Mouse (Mus musculus) granulocyte monocyte progenitor cell, adult 5-6 weeks (primary cell): ENCODE data around the gene Tchh. TPM values are rescaled to one million over a fixed set of nuclear protein-coding genes. Genes with fewer than 3 reads are reported as not detected.
"Not testable (repeated sequence)": the region's sequence is repeated elsewhere in the genome, so short reads cannot be mapped to it uniquely, and the experiment has no call there.

ENCODE experiments used
- ATAC-seq: replicated peaks from 2 replicates; pipeline ENCODE4 v1.8.0; 2016; ENCODE audit warnings: mild to moderate bottlenecking, moderate TSS enrichment, inconsistent platforms; ENCODE audit not compliant: poor library complexity, severe bottlenecking
- total RNA-seq, 2 experiments: library from RNA; stranded (forward) in 1 of 2; stranded (reverse) in 1 of 2; fragments of 200-712, 200-1000 nt in 1 of 2; fragments of >200 nt in 1 of 2; fragmentation: Nextera tagmentation in 1 of 2; gene quantifications; 2 replicates each; pipeline ENCODE4 v1.2.3; 2014 to 2017

Tchh gene
- total RNA-seq (2014; fragmentation: Nextera tagmentation) (0.11 and 0.15 TPM in 2 replicates), total RNA-seq (2017) (0.10 and 0.43 TPM in 2 replicates)

DNA sequence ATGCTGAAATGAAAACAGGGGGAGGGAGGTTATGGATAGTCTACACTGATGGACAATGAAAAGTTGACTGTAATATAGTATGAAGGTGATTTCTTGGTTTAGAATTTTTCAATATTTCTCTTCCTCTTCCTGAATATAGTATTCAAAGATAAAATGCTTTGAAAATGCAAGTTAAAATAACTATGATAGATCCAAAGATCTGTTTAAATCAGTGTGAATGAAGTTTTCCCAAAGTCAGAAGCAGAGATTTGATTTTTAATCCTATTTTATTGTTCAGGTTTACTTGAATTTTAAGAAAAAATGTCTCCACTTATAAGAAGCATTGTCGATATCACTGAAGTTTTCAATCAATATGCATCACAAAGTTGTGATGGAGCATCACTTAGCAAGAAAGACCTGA lies at the start of gene Tchh:
Gene Tchh, plus strand, starts transcription at position 301 of the 400 bp plus-strand sequence.
- ATAC-seq = no peak

DNA sequence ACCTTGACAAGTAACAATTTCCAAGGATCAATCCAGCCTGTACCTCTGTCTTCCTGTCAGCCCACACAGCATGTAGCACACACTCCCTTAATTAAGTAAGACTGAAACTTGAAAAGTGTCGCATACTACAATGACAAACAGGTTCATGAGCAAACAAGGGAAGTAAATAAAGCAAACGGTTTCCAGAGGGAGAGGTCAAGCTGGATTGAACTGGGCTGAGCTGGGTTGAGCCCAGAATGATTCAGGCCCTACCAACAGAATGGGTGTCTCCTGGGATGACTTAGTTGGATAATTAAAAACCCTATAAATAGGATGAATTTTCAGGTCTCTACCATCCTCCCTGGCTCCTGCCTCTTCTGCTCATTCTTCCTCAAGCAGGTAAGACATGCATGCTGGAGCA lies 48.8 kb upstream of the Tchh start, which contains the start of gene Rptn:
Gene Rptn, plus strand, starts transcription at position 334 of the 400 bp plus-strand sequence.
- no peak for ATAC-seq

DNA sequence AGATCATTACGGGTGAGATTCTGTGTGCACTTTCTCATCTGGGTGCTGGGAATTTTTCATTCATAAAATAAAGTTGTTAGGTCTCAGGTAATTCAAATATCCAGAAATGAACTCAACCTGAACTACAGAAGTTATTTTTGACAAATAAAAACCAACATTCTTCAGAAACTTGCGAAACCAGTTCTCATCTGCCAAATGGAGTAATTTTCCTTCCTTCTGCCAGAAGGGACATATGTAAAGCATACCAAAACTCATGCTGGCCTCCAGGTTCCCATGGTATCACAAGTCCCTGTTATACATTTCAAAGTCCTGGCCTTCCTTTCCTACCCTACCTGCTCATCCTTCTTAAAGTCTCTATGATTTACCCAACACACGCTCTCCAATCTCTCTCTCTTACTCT lies 38.2 kb upstream of the Tchh start:
- ATAC-seq = no peak

DNA sequence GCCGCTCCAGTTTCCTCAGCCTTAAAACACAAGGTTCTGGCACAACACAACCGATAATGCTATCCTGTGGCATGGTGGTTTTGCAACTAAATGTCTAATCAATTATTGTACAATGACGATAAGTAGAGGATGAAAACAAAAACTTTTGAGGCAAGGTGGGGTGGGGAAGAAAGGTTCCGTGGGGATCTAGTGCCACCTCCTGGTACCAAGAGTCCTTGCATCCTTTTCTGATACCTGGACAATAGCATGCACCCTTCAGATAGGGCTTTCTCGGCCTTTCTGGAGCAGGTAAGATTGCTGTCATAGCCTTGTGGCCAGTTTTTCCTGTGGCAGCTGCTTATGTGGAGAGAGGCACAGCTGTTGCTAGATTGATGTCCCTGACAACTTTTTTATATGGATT lies 35.1 kb upstream of the Tchh start:
- ATAC-seq = peak; percentile 87

DNA sequence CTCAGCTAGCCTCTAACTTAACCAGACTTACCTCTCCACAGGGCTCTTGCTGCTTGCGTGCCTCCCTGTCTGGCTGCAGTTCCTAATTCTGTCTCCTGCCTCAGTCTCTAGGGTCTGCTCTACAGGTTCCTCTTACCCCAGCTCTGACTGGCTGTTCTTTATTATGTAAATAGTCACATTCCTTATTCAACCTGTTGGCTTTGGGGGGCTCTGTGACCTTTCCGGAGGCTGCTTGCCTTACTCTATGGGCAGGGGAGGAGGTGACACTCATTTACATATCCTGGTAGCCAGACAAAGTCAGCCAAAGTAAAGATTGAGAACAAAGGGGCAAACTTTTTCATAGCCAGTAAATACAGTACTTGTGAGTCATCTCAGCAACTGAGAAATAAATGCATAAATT lies 30.2 kb upstream of the Tchh start:
- ATAC-seq = no peak

DNA sequence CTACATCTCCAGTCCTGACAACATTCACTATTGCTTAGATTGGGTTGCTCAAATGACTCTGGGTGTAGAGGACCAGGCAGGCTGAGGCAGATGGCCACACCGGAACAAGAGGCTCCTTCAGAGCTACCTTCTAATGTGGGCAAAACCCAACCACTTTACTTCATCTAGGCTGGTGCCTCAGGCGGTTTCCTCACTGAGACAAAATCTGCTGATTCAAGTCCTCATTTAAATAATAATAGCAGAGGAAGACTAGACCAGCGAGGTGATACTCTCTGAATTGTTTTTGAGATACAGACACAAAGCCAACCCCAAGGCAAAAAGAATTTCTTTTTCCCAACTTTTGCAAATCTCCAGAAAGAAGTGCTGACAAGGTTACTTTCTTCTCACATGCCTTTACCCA lies 10.5 kb upstream of the Tchh start:
- ATAC-seq = no peak

DNA sequence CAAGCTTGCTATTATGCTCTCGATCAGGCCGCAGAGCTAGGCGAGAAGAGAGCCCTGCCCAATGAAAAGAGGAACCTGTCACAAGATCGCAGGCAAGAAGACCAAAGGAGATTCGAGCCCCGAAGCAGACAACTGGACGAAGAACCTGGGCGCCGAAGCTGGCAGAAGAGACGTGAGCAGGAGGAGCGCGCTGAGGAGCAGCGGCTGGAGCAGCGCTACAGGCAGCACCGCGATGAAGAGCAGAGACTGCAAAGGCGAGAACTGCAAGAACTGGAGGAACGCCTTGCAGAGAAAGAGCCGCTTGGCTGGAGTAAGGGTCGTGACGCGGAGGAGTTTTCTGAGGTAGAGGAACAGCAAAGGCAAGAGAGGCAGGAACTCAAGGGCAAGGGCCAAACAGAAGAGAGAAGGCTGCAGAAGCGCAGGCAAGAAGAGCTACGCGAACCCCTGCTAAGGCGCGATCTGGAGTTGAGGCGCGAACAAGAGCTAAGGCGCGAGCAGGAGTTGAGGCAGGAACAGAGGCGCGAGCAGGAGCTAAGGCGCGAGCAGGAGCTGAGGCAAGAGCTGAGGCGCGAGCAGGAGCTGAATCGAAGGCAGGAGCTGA lies 1.5 kb downstream of the Tchh start:
- peak; percentile 65 for ATAC-seq

DNA sequence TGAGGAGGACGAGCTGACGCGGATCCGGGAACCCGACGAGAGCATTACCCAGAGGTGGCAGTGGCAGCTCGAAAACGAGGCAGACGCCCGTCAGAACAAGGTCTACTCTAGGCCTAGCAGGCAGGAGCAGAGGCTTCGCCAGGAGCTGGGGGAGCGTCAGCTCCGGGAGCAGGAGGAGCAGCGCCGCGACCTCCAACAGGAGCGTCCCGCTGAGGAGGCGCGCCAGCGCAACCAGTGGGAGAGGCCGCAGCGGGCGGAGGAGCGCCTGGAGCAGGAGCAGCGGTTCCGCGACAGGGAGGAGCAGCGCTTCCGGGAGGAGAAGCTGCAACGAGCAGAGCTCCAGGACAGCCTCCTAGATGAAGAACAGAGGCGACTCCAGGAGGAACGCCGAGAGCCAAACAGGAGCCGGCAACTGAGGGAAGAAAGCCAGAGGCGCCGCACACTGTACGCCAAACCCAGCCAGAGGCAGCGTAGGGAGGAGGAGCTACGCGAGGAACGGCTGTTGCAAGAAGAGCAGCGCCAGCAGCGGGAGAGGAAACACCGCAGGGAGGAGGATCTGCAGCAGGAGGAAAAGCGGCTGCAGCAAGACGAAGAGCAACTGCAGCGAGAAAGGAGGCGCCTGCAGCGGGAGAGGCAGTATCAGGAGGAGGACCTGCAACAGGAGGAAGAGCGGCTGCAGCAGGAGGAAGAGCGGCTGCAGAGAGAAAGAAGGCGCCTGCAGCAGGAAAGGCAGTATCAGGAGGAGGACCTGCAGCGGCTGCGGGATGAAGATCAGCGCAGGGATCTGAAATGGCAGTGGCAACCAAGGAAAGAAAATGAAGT lies 2.4 kb downstream of the Tchh start:
- ATAC-seq = peak; percentile 73

DNA sequence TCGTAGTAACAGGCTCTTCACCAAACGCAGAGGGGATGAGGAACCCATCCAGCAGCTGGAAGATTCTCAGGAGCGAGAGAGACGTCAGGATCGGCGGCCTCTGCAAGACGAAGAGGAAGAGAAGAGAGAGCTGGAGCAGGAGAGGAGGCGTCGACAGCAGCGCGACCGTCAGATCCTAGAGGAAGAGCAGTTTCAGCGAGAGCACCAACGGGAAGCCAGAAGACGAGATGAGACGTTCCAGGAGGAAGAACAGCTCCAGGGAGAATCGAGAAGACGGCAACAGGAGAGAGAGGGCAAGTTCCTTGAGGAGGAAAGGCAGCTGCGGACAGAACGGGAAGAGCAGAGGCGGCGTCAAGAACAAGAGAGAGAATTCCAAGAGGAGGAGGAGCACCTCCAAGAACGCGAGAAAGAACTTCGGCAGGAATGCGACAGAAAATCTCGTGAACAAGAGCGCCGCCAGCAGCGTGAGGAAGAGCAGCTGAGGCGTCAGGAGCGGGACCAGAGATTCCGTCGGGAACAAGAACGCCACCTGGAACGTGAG lies 3.1 kb downstream of the Tchh start:
- no peak for ATAC-seq

DNA sequence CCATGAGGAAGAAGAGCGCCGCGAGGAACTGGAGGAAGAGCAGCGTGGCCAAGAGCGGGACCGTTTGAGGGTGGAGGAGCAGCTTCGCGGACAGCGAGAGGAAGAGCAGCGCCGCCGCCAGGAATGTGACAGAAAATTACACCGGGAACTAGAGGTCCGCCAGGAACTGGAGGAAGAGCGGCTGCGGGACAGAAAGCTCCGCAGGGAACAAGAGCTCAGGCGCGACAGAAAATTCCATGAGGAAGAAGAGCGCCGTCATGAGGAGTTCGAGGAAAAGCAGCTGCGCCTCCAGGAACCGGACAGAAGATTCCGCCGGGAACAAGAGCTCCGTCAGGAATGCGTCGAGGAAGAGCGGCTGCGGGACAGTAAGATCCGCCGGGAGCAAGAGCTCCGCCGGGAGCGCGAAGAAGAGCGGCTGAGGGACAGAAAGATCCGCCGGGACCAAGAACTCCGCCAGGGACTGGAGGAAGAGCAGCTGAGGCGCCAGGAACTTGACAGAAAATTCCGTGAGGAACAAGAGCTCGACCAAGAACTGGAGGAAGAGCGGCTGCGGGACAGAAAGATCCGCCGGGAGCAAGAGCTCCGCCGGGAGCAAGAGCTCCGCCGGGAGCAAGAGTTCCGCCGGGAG lies 4.1 kb downstream of the Tchh start:
- ATAC-seq = no peak

DNA sequence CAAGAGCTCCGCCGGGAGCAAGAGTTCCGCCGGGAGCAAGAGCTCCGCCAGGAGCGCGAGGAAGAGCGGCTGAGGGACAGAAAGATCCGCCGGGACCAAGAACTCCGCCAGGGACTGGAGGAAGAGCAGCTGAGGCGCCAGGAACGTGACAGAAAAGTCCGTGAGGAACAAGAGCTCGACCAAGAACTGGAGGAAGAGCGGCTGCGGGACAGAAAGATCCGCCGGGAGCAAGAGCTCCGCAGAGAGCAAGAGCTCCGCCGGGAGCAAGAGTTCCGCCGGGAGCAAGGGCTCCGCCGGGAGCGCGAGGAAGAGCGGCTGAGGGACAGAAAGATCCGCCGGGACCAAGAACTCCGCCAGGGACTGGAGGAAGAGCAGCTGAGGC lies 4.6 kb downstream of the Tchh start:
- ATAC-seq = not testable (repeated sequence)

DNA sequence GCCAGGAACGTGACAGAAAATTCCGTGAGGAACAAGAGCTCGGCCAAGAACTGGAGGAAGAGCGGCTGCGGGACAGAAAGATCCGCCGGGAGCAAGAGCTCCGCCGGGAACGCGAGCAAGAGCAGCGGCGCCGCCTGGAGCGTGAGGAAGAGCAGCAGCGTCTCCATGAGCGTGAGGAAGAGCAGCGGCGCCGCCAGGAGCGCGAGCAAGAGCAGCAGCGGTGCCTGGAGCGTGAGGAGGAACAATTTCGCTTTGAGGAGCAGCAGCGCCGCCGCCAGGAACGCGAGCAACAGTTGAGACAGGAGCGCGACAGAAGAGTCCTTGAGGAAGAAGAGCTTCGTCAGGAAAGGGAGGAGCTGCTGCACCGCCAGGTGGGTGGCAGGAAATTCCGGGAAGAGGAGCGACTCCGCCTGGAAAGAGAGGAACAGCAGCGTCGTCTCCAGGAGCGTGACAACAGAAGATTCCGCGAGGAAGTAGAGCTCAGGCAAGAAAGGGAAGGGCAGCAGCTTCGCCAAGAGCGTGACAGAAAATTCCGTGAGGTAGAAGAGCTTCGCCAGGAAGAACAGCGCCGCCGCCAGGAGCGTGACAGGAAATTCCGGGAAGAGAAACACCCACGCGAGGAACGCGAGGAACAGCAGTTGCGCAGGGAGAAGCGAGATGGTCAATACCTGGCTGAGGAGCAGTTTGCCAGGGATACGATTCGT lies 5.2 kb downstream of the Tchh start:
- ATAC-seq = peak; percentile 34

DNA sequence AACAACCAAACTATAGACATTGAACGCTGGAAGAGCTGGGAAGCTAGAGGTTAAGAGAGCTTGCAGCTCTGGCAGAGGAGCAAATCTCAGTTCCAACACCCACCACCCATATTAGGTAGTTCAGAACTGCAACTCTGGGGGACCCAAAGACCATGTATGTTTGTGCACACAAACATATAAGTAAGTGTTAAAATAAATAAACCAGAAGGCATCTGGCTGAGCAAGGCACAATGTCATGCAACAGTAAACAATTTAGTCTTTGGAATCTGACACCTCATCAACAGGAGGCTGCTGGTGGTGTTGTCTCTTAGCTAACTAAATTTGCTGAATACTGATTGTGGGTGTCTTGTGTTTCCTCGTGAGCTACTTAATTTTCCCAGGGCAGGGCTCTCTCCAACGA lies 24.4 kb downstream of the Tchh start:
- ATAC-seq = no peak

DNA sequence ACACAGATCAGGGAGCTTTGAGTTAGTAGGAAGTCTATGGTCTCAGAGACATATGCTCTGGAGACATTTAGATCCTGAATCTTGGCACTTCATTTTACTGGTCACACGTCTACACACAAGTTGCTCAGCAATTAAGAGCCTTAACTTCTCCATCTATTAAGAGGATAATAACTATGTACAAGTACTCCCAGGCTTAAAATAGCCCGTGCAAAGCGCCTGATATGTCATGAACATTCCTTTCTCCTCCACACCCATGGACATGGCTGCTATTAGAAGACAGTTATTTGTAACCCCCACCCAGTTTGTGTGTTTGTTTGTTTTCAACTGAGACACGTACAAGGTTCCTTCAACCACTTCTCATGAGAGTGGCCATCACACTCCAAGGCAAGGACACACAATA lies 25.0 kb downstream of the Tchh start:
- no peak for ATAC-seq

DNA sequence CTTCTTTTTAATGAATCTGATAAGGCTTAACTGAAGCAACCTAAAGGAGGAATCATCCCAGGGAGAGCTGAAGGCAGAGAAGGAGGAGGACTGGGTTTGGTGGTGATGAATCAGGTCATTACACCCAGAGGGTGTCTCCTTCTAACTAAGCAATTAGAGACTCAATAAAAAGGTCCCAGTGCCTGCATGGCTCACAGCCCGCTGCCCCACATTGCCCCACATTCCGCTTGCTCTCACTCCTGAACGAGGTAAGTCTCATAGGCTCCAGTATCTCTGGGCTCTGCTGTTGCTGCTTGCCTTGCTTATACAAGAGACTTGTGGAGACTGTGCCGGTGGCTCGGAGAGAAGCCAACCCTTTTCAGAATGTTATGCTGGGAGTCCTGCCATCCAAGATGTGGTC lies 26.4 kb downstream of the Tchh start, which contains the start of gene Tchhl1:
Gene Tchhl1, plus strand, starts transcription at position 194 of the 400 bp plus-strand sequence.
- ATAC-seq = no peak

DNA sequence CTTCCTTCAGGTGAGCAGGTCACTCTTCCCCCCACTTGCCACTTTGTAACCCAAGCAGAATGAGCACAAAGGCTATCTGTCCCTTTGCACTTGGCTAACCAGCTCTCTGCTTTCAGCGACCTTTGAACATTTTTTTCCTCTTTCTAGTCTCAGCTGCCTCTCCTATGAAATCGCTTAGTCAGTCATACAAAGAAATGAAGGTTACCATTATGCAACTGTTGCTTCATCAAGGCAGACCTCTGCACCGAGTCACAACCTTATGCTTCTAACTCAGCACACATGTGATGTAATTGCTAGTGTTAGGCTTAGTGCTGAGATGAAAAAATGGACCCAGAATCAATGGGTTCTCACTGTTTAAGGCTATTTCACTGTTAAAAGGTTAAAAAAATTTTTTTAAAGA lies 27.5 kb downstream of the Tchh start:
- ATAC-seq = peak; percentile 79

DNA sequence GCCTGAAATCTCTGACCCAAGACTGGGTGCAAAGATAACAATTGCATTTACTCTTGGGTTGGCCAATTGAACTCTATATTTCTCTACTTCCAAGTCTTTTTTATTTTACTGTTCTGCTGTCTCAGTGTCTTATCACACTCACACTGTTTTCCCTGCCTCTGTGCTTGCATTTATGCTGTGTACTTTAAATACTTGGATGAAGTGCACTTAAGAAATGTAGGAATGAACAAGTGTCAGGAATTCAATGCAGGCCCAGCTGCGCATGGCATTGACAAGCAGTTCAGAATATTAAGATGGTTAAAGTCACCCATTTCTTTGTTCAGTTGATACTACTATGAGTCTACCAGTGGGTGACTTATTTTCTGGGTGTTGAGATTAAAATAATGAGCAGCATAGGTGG lies 37.9 kb downstream of the Tchh start:
- no peak for ATAC-seq

DNA sequence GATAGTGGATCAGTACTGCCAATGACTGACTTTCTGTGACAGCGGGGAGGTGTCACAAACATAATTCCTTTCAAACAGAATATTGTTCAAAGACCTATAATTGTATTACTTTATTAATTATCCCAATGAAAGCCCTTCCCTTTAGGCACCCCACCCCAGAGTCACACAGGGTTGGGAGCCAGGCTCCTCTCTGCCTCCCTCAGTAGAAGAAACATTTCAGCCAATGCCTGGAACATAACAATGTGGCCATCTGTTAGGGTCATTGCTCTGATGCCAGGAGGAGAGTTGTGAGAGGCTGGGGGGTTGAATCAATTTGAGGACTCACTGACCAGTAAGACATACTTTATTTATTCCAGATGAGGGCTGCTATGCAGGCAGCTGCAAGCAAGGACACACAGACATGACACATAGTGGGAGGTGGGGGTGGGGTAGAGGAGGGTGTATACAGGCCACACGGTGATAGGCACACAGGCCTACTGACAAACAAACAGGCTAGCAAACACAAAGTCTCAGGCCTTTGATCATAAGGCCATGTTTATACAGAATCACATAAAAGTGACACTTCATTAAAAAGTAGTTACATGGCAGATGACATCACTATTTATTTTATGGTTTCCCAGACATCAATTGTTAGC lies 40.0 kb downstream of the Tchh start:
- ATAC-seq = no peak

DNA sequence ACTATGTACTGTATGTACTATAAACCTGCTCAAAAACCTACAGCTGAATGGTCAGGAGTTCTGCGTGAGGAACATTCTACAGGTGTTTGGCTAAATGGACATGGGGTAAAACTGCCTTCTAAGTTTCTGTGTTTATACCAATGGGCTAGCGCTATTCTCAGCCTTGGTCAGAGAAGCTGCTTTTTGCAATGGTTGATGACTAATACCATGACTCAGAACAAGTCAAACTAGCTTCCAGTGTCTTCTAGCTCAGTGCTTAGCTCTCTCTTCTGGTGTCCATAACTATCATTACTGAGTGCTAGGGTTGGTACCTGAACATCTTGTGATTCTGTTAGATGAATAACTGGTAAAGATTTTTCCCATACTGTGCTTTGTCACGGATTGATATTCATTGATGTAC lies 43.5 kb downstream of the Tchh start:
- no peak for ATAC-seq

DNA sequence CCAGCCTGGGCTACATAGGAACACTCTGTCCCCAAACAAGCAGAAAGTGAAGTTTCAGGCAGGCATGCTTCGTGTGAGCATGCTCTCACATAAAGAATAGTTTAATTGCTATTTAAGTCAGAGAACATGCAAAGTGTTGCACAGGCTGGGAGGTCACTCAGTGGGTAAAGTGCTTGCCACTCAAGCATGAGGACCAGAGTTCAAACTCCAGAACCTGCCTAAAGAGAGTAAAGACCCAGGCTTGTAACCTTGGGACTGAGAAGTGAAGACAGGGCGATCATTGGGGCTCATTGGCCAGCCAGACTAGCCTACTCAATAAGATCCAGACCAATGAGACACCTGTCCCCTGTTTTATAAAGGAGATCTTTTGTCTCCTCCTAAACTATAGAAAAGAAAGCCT lies 46.4 kb downstream of the Tchh start:
- no peak for ATAC-seq
